Mouse (Mus musculus) myocyte (in vitro differentiated cells): ENCODE data around the gene Ppp1r15b. TPM values are rescaled to one million over a fixed set of nuclear protein-coding genes. Genes with fewer than 3 reads are reported as not detected.
A peak's percentile ranks its signal among the peaks of the same experiment; 100 is the strongest.

Experiments
- H3K27me3 ChIP-seq: one replicate; pipeline ENCODE4 v1.6.1; 2011; ENCODE audit not compliant: control insufficient read depth, insufficient read depth, insufficient read length
- H3K36me3 ChIP-seq: one replicate; pipeline ENCODE4 v1.6.1; 2011; ENCODE audit not compliant: control insufficient read depth, insufficient read depth
- H3K4me2 ChIP-seq: one replicate; pipeline ENCODE4 v1.6.1; 2011; ENCODE audit warnings: low read depth, control low read depth
- H3K4me3 ChIP-seq: one replicate; pipeline ENCODE4 v1.5.1; 2011; ENCODE audit warnings: mild to moderate bottlenecking, control low read depth, moderate library complexity
- H3K79me2 ChIP-seq: one replicate; pipeline ENCODE4 v1.6.1; 2011; ENCODE audit not compliant: control insufficient read depth, insufficient read depth
- H3ac ChIP-seq: one replicate; pipeline ENCODE4 v1.6.1; 2011; ENCODE audit not compliant: control insufficient read depth, insufficient read length
- CEBPB ChIP-seq: IDR thresholded peaks from 2 replicates; pipeline ENCODE4 v1.6.1; 2011; ENCODE audit warnings: mild to moderate bottlenecking, moderate library complexity; ENCODE audit not compliant: poor library complexity, insufficient read depth, severe bottlenecking
- E2F4 ChIP-seq: IDR thresholded peaks from one replicate; pipeline ENCODE4 v1.6.1; 2011; ENCODE audit warnings: mild to moderate bottlenecking, control low read depth, moderate library complexity; ENCODE audit not compliant: insufficient read depth
- MAX ChIP-seq: IDR thresholded peaks from one replicate; pipeline ENCODE4 v1.6.1; 2011; ENCODE audit warnings: low read depth, mild to moderate bottlenecking, control low read depth
- MYOD1 ChIP-seq, 3 experiments: IDR thresholded peaks; one replicate each; pipeline ENCODE4 v1.6.1; 2011; ENCODE audit warnings: control low read depth in 2 of 3, low read depth in 2 of 3, mild to moderate bottlenecking in 2 of 3, moderate library complexity in 1 of 3; ENCODE audit not compliant: insufficient read length in 2 of 3, control insufficient read depth in 1 of 3
- MYOG ChIP-seq, 3 experiments: IDR thresholded peaks; one replicate each; pipeline ENCODE4 v1.6.1; 2011; ENCODE audit warnings: control low read depth in 2 of 3, low read depth in 2 of 3, mild to moderate bottlenecking in 2 of 3; ENCODE audit not compliant: insufficient read length in 2 of 3, control insufficient read depth in 1 of 3, insufficient read depth in 1 of 3
- POLR2A ChIP-seq: IDR thresholded peaks from one replicate; pipeline ENCODE4 v1.6.1; 2011; ENCODE audit warnings: low read depth, mild to moderate bottlenecking, control low read depth, moderate library complexity; ENCODE audit not compliant: insufficient read length
- POLR2AphosphoS2 ChIP-seq: IDR thresholded peaks from one replicate; pipeline ENCODE4 v1.6.1; 2011; ENCODE audit warnings: low read depth, control low read depth; ENCODE audit not compliant: insufficient read length
- REST ChIP-seq: IDR thresholded peaks from one replicate; pipeline ENCODE4 v1.6.1; 2011; ENCODE audit warnings: mild to moderate bottlenecking, control low read depth, moderate library complexity; ENCODE audit not compliant: insufficient read depth, insufficient read length
- SRF ChIP-seq: IDR thresholded peaks from one replicate; pipeline ENCODE4 v1.6.1; 2011; ENCODE audit warnings: low read depth; ENCODE audit not compliant: control insufficient read depth, insufficient read length
- TCF12 ChIP-seq: IDR thresholded peaks from one replicate; pipeline ENCODE4 v1.6.1; 2011; ENCODE audit warnings: mild to moderate bottlenecking, control low read depth; ENCODE audit not compliant: poor library complexity, insufficient read depth, severe bottlenecking
- TCF3 ChIP-seq: IDR thresholded peaks from one replicate; pipeline ENCODE4 v1.6.1; 2011; ENCODE audit warnings: low read depth, control low read depth; ENCODE audit not compliant: insufficient read length
- USF1 ChIP-seq: IDR thresholded peaks from one replicate; pipeline ENCODE4 v1.6.1; 2011; ENCODE audit warnings: low read depth, mild to moderate bottlenecking, control low read depth, moderate library complexity
- polyA plus RNA-seq: library from polyadenylated mRNA; unstranded; fragments of >200 nt; fragmentation: generic; extraction: Trizol; gene quantifications from one replicate; pipeline ENCODE4 v1.2.1, GENCODE M21; 2012; ENCODE audit warnings: missing spikeins

Ppp1r15b gene
- polyA plus RNA-seq = 30.9 TPM

DNA sequence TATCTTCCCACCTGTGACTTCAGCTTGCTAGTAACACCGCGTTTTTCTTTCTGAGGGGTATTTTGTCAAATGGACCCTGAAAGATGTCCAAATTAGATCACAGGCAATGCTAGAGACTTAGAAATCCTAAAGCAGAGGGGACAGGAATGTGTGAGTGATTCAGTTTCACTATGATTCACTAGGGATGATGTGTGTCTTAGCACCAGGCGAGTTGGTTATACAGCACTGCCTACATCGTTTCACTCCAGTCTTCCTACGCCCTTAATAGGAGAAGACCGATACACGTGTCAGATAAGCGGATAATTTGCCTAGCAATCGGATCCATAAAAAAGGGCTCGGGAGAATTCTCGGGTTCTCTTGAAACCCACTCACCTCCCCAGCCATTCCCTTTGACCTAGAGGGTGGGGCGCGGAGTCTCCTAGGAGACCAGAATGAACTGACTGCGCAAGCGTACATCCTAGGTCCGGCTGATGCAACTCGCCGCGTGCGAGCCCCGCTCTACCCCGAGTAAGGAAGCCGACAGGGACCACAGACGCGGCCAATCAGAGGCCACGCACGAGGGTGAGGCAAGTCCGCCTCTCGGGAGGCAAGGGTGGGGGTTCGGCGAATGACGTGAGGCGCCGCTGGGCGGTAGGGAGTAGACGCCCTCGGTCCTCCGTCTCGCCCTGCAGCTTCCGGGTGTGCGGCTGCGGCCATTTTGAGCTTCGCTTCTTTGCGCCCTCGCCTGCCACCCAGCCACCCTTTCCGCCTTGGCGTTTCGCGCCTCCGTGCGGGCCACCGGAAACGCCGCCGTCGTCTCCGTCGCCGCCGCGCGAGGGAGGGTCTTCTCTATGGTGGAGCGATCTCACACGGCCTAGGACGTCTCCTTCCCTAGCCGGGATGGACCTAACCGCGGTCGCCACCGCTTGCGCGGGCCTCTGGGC is at the start of gene Ppp1r15b:
Ppp1r15b (plus strand) TSS at position 506 of the 923 bp plus-strand sequence.
- peak within 1 kb of the TSS; percentile 100 for H3K4me3 ChIP-seq
- TF ChIP-seq REST = peak; percentile 34
- peak; percentile 93 for TF ChIP-seq MAX
- no peak for TF ChIP-seq USF1
- TF ChIP-seq MYOD1 (IDR thresholded peaks at IDR 0.05; ENCODE audit: control insufficient read depth in 1 of 3, insufficient read length in 2 of 3, low read depth in 2 of 3) = peak in 2 of 3 experiments; percentile 21 to 55
- peak; percentile 89 for TF ChIP-seq CEBPB
- TF ChIP-seq TCF12 = no peak
- TF ChIP-seq SRF = peak; percentile 82
- peak; percentile 99 for TF ChIP-seq POLR2A
- TF ChIP-seq E2F4 = peak; percentile 52
- no peak for TF ChIP-seq TCF3
- TF ChIP-seq POLR2AphosphoS2 = peak; percentile 96
- peak in 1 of 3 experiments; percentile 14 for TF ChIP-seq MYOG (IDR thresholded peaks at IDR 0.05; ENCODE audit: control insufficient read depth in 1 of 3, insufficient read depth in 1 of 3, insufficient read length in 2 of 3, low read depth in 2 of 3)
- peak within 1 kb of the TSS; percentile 81 for H3ac ChIP-seq
- peak within 1 kb of the TSS; percentile 96 for H3K4me2 ChIP-seq
- no peaks in the 10 kb centered on the region for H3K27me3 ChIP-seq
- peaks cover 46% of the 10 kb centered on the region for H3K79me2 ChIP-seq
- peaks cover 22% of the 10 kb centered on the region for H3K36me3 ChIP-seq

GRCm38 (mm10) chr1:133083003-133083546 is 47.9 kb upstream of the Ppp1r15b start:
- Histone ChIP-seq H3K27me3 (peaks cover 4% of the 10 kb centered on the region), H3ac (no peak overlapping the region), H3K36me3 (no peaks in the 10 kb centered on the region), H3K4me3 (no peak overlapping the region), H3K4me2 (no peak overlapping the region), H3K79me2 (no peaks in the 10 kb centered on the region)
- no peak for TF ChIP-seq POLR2AphosphoS2
- no peak for TF ChIP-seq CEBPB
- TF ChIP-seq MAX = no peak
- TF ChIP-seq REST = no peak
- no peak for TF ChIP-seq POLR2A
- TF ChIP-seq USF1 = no peak
- no peak for TF ChIP-seq TCF12
- TF ChIP-seq SRF = no peak
- no peak for TF ChIP-seq TCF3
- TF ChIP-seq MYOG (IDR thresholded peaks at IDR 0.05; ENCODE audit: control insufficient read depth in 1 of 3, insufficient read depth in 1 of 3, insufficient read length in 2 of 3, low read depth in 2 of 3) = no peak
- no peak for TF ChIP-seq E2F4
- no peak for TF ChIP-seq MYOD1 (IDR thresholded peaks at IDR 0.05; ENCODE audit: control insufficient read depth in 1 of 3, insufficient read length in 2 of 3, low read depth in 2 of 3)

GRCm38 (mm10) chr1:133083942-133084625 is 46.9 kb upstream of the Ppp1r15b start:
- Histone ChIP-seq H3ac (no peak overlapping the region), H3K79me2 (no peaks in the 10 kb centered on the region), H3K27me3 (peaks cover 4% of the 10 kb centered on the region), H3K4me3 (no peak overlapping the region), H3K4me2 (peak overlapping the region; percentile 42), H3K36me3 (no peaks in the 10 kb centered on the region)
- TF ChIP-seq TCF12 = peak; percentile 16
- TF ChIP-seq CEBPB = no peak
- TF ChIP-seq MYOG (IDR thresholded peaks at IDR 0.05; ENCODE audit: control insufficient read depth in 1 of 3, insufficient read depth in 1 of 3, insufficient read length in 2 of 3, low read depth in 2 of 3) = peak; percentile 11 to 64 (median 38)
- peak in 2 of 3 experiments; percentile 35 to 72 for TF ChIP-seq MYOD1 (IDR thresholded peaks at IDR 0.05; ENCODE audit: control insufficient read depth in 1 of 3, insufficient read length in 2 of 3, low read depth in 2 of 3)
- no peak for TF ChIP-seq REST
- TF ChIP-seq E2F4 = no peak
- no peak for TF ChIP-seq POLR2AphosphoS2
- TF ChIP-seq MAX = no peak
- no peak for TF ChIP-seq POLR2A
- no peak for TF ChIP-seq USF1
- no peak for TF ChIP-seq SRF
- no peak for TF ChIP-seq TCF3
